Mouse (Mus musculus): ENCODE measurements around the gene Gbx1.

- TF ChIP-seq CTCF (IDR thresholded peaks at IDR 0.05; ENCODE audit: control insufficient read depth, insufficient read depth, insufficient read length) (no peak), MYOD1 (IDR thresholded peaks at IDR 0.05; ENCODE audit: control insufficient read depth, insufficient read length, low read depth) (no peak), MYOG (IDR thresholded peaks at IDR 0.05; ENCODE audit: control insufficient read depth, extremely low read depth, insufficient read length) (no peak), CEBPB (IDR thresholded peaks at IDR 0.05; ENCODE audit: low read depth) (no peak)
Observed at GRCm38 (mm10) chr5:24535731-24536130, 8.7 kb upstream of the Gbx1 start.

Measured in C2C12 (cell line).